Mouse (Mus musculus): ENCODE measurements around the gene Rps3.

Rps3 gene

GRCm38 (mm10) chr7:99476558-99477114 is 6.9 kb downstream of the Rps3 start:
- DNase-seq (ENCODE audit: low spot score in 2 of 2): no peak

- no peak for DNase-seq (ENCODE audit: low spot score in 2 of 2)
These were observed 8.0 kb downstream of the Rps3 start for GRCm38 (mm10) chr7:99475562-99475911.

- no peak for DNase-seq (ENCODE audit: low spot score in 2 of 2)
These were observed 8.5 kb downstream of the Rps3 start for GRCm38 (mm10) chr7:99474836-99475561.

GRCm38 (mm10) chr7:99473638-99474407 is 9.7 kb downstream of the Rps3 start:
- DNase-seq (ENCODE audit: low spot score in 2 of 2): no peak

- DNase-seq (ENCODE audit: low spot score in 2 of 2): peak in 1 of 2 experiments; percentile 9
These were observed 12.0 kb downstream of the Rps3 start for GRCm38 (mm10) chr7:99471578-99471977.

- DNase-seq (ENCODE audit: low spot score in 2 of 2): no peak
These were observed 13.7 kb downstream of the Rps3 start for GRCm38 (mm10) chr7:99469680-99470405.

- DNase-seq (ENCODE audit: low spot score in 2 of 2): peak; percentile 76 to 79
These were observed 15.0 kb downstream of the Rps3 start for GRCm38 (mm10) chr7:99468283-99469132.

- peak in 1 of 2 experiments; percentile 52 for DNase-seq (ENCODE audit: low spot score in 2 of 2)
These were observed 15.6 kb downstream of the Rps3 start for GRCm38 (mm10) chr7:99467916-99468282.

- no peak for DNase-seq (ENCODE audit: low spot score in 2 of 2)
These were observed 17.7 kb downstream of the Rps3 start, which contains the start of gene Klhl35 for GRCm38 (mm10) chr7:99465811-99466210. Gene Klhl35, plus strand, starts transcription at chr7:99466004.

GRCm38 (mm10) chr7:99463120-99463519 is 20.4 kb downstream of the Rps3 start:
- no peak for DNase-seq (ENCODE audit: low spot score in 2 of 2)

- DNase-seq (ENCODE audit: low spot score in 2 of 2): no peak
These were observed 23.5 kb downstream of the Rps3 start for GRCm38 (mm10) chr7:99459888-99460652.

- peak in 1 of 2 experiments; percentile 66 for DNase-seq (ENCODE audit: low spot score in 2 of 2)
These were observed 24.7 kb downstream of the Rps3 start for GRCm38 (mm10) chr7:99458849-99459248.

GRCm38 (mm10) chr7:99454044-99454443 is 29.5 kb downstream of the Rps3 start:
- DNase-seq (ENCODE audit: low spot score in 2 of 2): no peak

GRCm38 (mm10) chr7:99452859-99453258 is 30.7 kb downstream of the Rps3 start:
- no peak for DNase-seq (ENCODE audit: low spot score in 2 of 2)

GRCm38 (mm10) chr7:99450703-99451102 is 32.8 kb downstream of the Rps3 start:
- DNase-seq (ENCODE audit: low spot score in 2 of 2): peak in 1 of 2 experiments; percentile 62

- DNase-seq (ENCODE audit: low spot score in 2 of 2): no peak
These were observed 33.8 kb downstream of the Rps3 start for GRCm38 (mm10) chr7:99449751-99450150.

- DNase-seq (ENCODE audit: low spot score in 2 of 2): no peak
These were observed 34.5 kb downstream of the Rps3 start for GRCm38 (mm10) chr7:99449063-99449462.

- DNase-seq (ENCODE audit: low spot score in 2 of 2): no peak
These were observed 34.9 kb downstream of the Rps3 start for GRCm38 (mm10) chr7:99448619-99449018.

GRCm38 (mm10) chr7:99447323-99447722 is 36.2 kb downstream of the Rps3 start:
- no peak for DNase-seq (ENCODE audit: low spot score in 2 of 2)

GRCm38 (mm10) chr7:99445833-99446232 is 37.7 kb downstream of the Rps3 start:
- no peak for DNase-seq (ENCODE audit: low spot score in 2 of 2)
